Mouse (Mus musculus): ENCODE measurements around the gene Dcn. TPM values are rescaled to one million over a fixed set of nuclear protein-coding genes. Genes with fewer than 3 reads are reported as not detected.

Gene Dcn
- polyA plus RNA-seq, 1 experiment from 2014 or later, result 73.9 TPM

- Histone ChIP-seq H3K27ac (ENCODE audit: low read depth, low read length) (no peak overlapping the region), H3K4me1 (ENCODE audit: control insufficient read depth, insufficient read depth, low read length) (no peaks in the 10 kb centered on the region), H3K36me3 (ENCODE audit: control insufficient read depth, insufficient read depth, low read length) (no peaks in the 10 kb centered on the region), H3K4me2 (ENCODE audit: low read length) (no peak overlapping the region), H3K4me3 (ENCODE audit: low read depth, low read length) (no peak overlapping the region), H3K9ac (ENCODE audit: low read length) (no peak overlapping the region), H3K9me3 (replicated peaks; ENCODE audit: control insufficient read depth, low read length) (no peaks in the 10 kb centered on the region), H3K27me3 (replicated peaks; ENCODE audit: control insufficient read depth, insufficient read depth, low read length) (no peaks in the 10 kb centered on the region)
- DNase-seq (ENCODE audit: low spot score) (no peak), ATAC-seq (no peak)
- WGBS, result 87% methylated on average over 3 of the region's 3 CpGs
These were observed 44.0 kb downstream of the Dcn start for GRCm38 (mm10) chr10:97523366-97523765.

GRCm38 (mm10) chr10:97535697-97536096 lies 56.3 kb downstream of the Dcn start:
- H3K4me1 ChIP-seq (ENCODE audit: control insufficient read depth, insufficient read depth, low read length), result no peaks in the 10 kb centered on the region
- H3K27me3 ChIP-seq (replicated peaks; ENCODE audit: control insufficient read depth, insufficient read depth, low read length), result no peaks in the 10 kb centered on the region
- 92% methylated on average over 4 of the region's 4 CpGs for WGBS
- no peaks in the 10 kb centered on the region for H3K9me3 ChIP-seq (replicated peaks; ENCODE audit: control insufficient read depth, low read length)
- no peaks in the 10 kb centered on the region for H3K36me3 ChIP-seq (ENCODE audit: control insufficient read depth, insufficient read depth, low read length)
- H3K4me3 ChIP-seq (ENCODE audit: low read depth, low read length), result no peak overlapping the region
- no peak overlapping the region for H3K4me2 ChIP-seq (ENCODE audit: low read length)
- no peak overlapping the region for H3K27ac ChIP-seq (ENCODE audit: low read depth, low read length)
- DNase-seq (ENCODE audit: low spot score) (no peak), ATAC-seq (no peak)
- no peak overlapping the region for H3K9ac ChIP-seq (ENCODE audit: low read length)

DNA sequence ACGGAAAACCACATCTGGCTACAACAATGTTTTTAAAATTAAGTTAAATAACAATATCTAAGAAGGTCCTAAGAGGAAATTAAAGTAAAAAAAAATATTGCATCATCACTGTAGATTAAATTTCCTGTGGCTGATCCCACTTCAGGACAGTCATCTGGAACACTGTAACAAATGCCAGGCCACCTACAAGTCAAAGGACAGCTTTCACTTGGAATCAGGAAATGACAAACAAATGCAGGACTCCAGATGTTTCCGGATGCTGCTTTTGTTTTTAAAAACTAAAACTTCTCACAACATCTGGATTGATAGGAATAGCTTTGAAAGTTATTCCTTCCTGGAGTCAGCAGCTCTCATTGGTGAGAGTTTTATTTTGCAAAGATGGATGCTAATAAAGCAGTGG lies 57.5 kb downstream of the Dcn start:
- no peaks in the 10 kb centered on the region for H3K9me3 ChIP-seq (replicated peaks; ENCODE audit: control insufficient read depth, low read length)
- no peaks in the 10 kb centered on the region for H3K27me3 ChIP-seq (replicated peaks; ENCODE audit: control insufficient read depth, insufficient read depth, low read length)
- ATAC-seq (no peak), DNase-seq (ENCODE audit: low spot score) (no peak)
- no peaks in the 10 kb centered on the region for H3K4me1 ChIP-seq (ENCODE audit: control insufficient read depth, insufficient read depth, low read length)
- no peak overlapping the region for H3K4me3 ChIP-seq (ENCODE audit: low read depth, low read length)
- WGBS, result 85% methylated on average over 2 of the region's 2 CpGs
- H3K27ac ChIP-seq (ENCODE audit: low read depth, low read length), result no peak overlapping the region
- no peak overlapping the region for H3K4me2 ChIP-seq (ENCODE audit: low read length)
- H3K36me3 ChIP-seq (ENCODE audit: control insufficient read depth, insufficient read depth, low read length), result no peaks in the 10 kb centered on the region
- no peak overlapping the region for H3K9ac ChIP-seq (ENCODE audit: low read length)

DNA sequence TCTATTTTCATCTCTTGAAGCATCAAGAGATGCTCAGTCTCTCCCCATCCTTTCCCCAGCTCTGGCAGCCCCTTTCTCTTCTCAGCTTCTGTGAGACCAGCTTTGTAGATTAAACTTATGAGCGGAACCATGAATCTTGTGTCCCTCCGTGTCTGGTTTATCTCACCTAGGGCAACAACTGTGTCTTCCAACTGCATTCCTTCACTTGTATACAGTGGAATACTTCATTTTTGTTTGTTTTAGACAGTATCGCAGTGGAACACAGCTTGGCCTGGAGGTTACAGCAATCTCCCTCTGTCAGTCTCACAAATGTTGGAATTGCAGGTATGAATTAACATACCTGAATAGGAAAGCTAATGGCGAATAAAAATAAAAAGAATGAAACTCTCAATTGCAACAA lies 58.8 kb downstream of the Dcn start:
- 93% methylated on average over 4 of the region's 4 CpGs for WGBS
- Histone ChIP-seq H3K9ac (ENCODE audit: low read length) (no peak overlapping the region), H3K4me3 (ENCODE audit: low read depth, low read length) (no peak overlapping the region), H3K36me3 (ENCODE audit: control insufficient read depth, insufficient read depth, low read length) (no peaks in the 10 kb centered on the region), H3K9me3 (replicated peaks; ENCODE audit: control insufficient read depth, low read length) (no peaks in the 10 kb centered on the region), H3K4me1 (ENCODE audit: control insufficient read depth, insufficient read depth, low read length) (no peaks in the 10 kb centered on the region), H3K27me3 (replicated peaks; ENCODE audit: control insufficient read depth, insufficient read depth, low read length) (no peaks in the 10 kb centered on the region), H3K27ac (ENCODE audit: low read depth, low read length) (no peak overlapping the region), H3K4me2 (ENCODE audit: low read length) (no peak overlapping the region)
- ATAC-seq (no peak), DNase-seq (ENCODE audit: low spot score) (no peak)

- Histone ChIP-seq H3K9ac (ENCODE audit: low read length) (no peak overlapping the region), H3K27ac (ENCODE audit: low read depth, low read length) (no peak overlapping the region), H3K4me1 (ENCODE audit: control insufficient read depth, insufficient read depth, low read length) (no peaks in the 10 kb centered on the region), H3K27me3 (replicated peaks; ENCODE audit: control insufficient read depth, insufficient read depth, low read length) (no peaks in the 10 kb centered on the region), H3K4me3 (ENCODE audit: low read depth, low read length) (no peak overlapping the region), H3K9me3 (replicated peaks; ENCODE audit: control insufficient read depth, low read length) (no peaks in the 10 kb centered on the region), H3K36me3 (ENCODE audit: control insufficient read depth, insufficient read depth, low read length) (no peaks in the 10 kb centered on the region), H3K4me2 (ENCODE audit: low read length) (no peak overlapping the region)
- WGBS, result 80% methylated on average over 1 of the region's 1 CpGs
- no peak for DNase-seq (ENCODE audit: low spot score)
- no peak for ATAC-seq
These were observed 68.3 kb downstream of the Dcn start for GRCm38 (mm10) chr10:97547740-97548139.

DNA sequence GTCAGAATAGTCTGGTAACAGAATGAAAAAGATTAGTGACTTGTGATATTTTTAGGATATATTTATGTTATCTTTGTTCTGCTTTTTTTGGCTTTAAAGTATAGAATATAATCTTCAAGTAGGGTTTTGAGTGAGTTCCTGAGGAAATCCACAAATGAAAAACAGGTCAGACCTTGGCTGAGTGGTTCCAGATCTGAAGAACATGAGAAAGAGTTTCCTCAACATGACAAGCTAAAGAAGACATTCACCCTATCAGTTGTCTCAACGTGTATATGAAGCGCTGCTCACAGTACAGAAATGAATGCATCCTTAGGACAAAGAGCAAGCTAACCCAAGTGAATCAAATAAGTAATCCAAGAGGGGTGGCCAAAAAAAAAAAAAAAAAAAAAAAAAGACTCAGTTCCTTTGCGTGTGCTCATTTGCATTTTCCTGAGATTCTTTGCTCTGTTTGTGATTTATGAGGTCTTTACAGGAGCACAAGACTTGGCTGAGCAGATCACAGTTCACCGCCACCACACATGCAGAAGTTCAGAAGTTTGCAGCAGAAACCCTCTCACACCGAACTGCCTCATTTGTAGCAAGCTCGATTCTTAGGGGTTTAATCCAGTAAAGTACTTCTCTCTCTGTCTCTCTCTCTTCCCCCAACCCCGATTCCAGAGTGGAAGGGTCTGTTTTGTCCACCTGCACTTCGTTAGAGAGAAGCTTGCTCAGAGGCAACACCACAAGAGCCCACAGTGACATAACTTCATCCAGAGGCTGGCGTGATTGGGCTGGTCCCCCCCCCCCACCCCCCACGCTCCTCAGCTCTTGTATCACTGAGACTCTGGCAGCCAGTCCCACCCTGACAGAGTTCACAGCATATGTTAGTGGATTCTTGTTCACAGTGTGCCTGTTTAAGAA lies 85.8 kb downstream of the Dcn start, which contains the start of gene Lum:
Lum (plus strand) TSS at position 172 of the 900 bp plus-strand sequence.
- Histone ChIP-seq H3K9me3 (replicated peaks; ENCODE audit: control insufficient read depth, low read length) (no peaks in the 10 kb centered on the region), H3K27ac (ENCODE audit: low read depth, low read length) (no peak within 1 kb of the TSS), H3K36me3 (ENCODE audit: control insufficient read depth, insufficient read depth, low read length) (no peaks in the 10 kb centered on the region), H3K27me3 (replicated peaks; ENCODE audit: control insufficient read depth, insufficient read depth, low read length) (no peaks in the 10 kb centered on the region), H3K4me3 (ENCODE audit: low read depth, low read length) (no peak within 1 kb of the TSS), H3K4me1 (ENCODE audit: control insufficient read depth, insufficient read depth, low read length) (no peaks in the 10 kb centered on the region), H3K9ac (ENCODE audit: low read length) (no peak within 1 kb of the TSS), H3K4me2 (ENCODE audit: low read length) (no peak within 1 kb of the TSS)
- 44% methylated on average over 10 of the region's 10 CpGs for WGBS
- peak; percentile 37 for DNase-seq (ENCODE audit: low spot score)
- peak; percentile 60; the same call in 1 of the 2 replicates for ATAC-seq

GRCm38 (mm10) chr10:97567489-97568135 lies 88.2 kb downstream of the Dcn start:
- Histone ChIP-seq H3K27me3 (replicated peaks; ENCODE audit: control insufficient read depth, insufficient read depth, low read length) (no peaks in the 10 kb centered on the region), H3K9me3 (replicated peaks; ENCODE audit: control insufficient read depth, low read length) (no peaks in the 10 kb centered on the region), H3K9ac (ENCODE audit: low read length) (no peak overlapping the region), H3K4me1 (ENCODE audit: control insufficient read depth, insufficient read depth, low read length) (no peaks in the 10 kb centered on the region), H3K4me3 (ENCODE audit: low read depth, low read length) (no peak overlapping the region), H3K36me3 (ENCODE audit: control insufficient read depth, insufficient read depth, low read length) (no peaks in the 10 kb centered on the region), H3K27ac (ENCODE audit: low read depth, low read length) (no peak overlapping the region), H3K4me2 (ENCODE audit: low read length) (no peak overlapping the region)
- DNase-seq (ENCODE audit: low spot score) (no peak), ATAC-seq (no peak)
- 45% methylated on average over 8 of the region's 8 CpGs for WGBS
